Mouse (Mus musculus) lung, embryonic 14.5 days (tissue): ENCODE data around the gene Derl3. TPM values are rescaled to one million over a fixed set of nuclear protein-coding genes. Genes with fewer than 3 reads are reported as not detected.

Experiments used
- ATAC-seq: fragments of 200-750 bp; cut with Nextera tagmentation; 2 replicates; pipeline ENCODE4 v1.8.0; 2017; ENCODE audit warnings: mild to moderate bottlenecking, moderate TSS enrichment, moderate library complexity; ENCODE audit not compliant: insufficient read depth
- DNase-seq: peaks from one replicate; pipeline ENCODE4 v3.0.0-alpha.2; 2015
- H3K27ac ChIP-seq: fragments of 300-500 bp; sonication (generic); 2 replicates; pipeline ENCODE4 v1.5.1; 2014; ENCODE audit warnings: low read depth, mild to moderate bottlenecking, moderate library complexity
- H3K27me3 ChIP-seq: fragments of 300-500 bp; sonication (generic); 2 replicates; pipeline ENCODE4 v1.6.1; 2014; ENCODE audit warnings: low read length, control low read depth; ENCODE audit not compliant: insufficient read depth
- H3K36me3 ChIP-seq: fragments of 300-500 bp; sonication (generic); 2 replicates; pipeline ENCODE4 v1.6.1; 2014; ENCODE audit warnings: control low read depth; ENCODE audit not compliant: insufficient read depth
- H3K4me1 ChIP-seq: fragments of 300-500 bp; sonication (generic); 2 replicates; pipeline ENCODE4 v1.6.1; 2014; ENCODE audit warnings: antibody characterized with exemption, control low read depth; ENCODE audit not compliant: insufficient read depth
- H3K4me2 ChIP-seq: fragments of 300-500 bp; sonication (generic); 2 replicates; pipeline ENCODE4 v1.6.1; 2014; ENCODE audit warnings: mild to moderate bottlenecking
- H3K4me3 ChIP-seq: fragments of 300-500 bp; sonication (generic); 2 replicates; pipeline ENCODE4 v1.5.1; 2014; ENCODE audit warnings: low read depth, low read length
- H3K9ac ChIP-seq: fragments of 300-500 bp; sonication (generic); 2 replicates; pipeline ENCODE4 v1.6.1; 2014
- H3K9me3 ChIP-seq: fragments of 300-500 bp; sonication (generic); 2 replicates; pipeline ENCODE4 v1.6.1; 2016; ENCODE audit warnings: low read depth, low read length, control low read depth
- CTCF ChIP-seq: IDR thresholded peaks from 2 replicates; pipeline ENCODE4 v1.5.1; 2016; ENCODE audit warnings: antibody characterized with exemption, low read depth
- WGBS: fragments of 180-500 bp; shearing (Covaris S2); extraction: QIAGEN DNeasy Blood & Tissue Kit; methylation state at CpG from one replicate; pipeline ENCODE4 v1.1.7; 2014; 5-methylcytosine and 5-hydroxymethylcytosine counted together
- polyA plus RNA-seq: library from polyadenylated mRNA; unstranded; fragments of >200 nt; fragmentation: Nextera tagmentation; extraction: Ambion mirVana; gene quantifications from 2 replicates; pipeline ENCODE4 v1.2.1, GENCODE M21; 2014

The Derl3 gene
- polyA plus RNA-seq, 1 experiment from 2014 or later = 2.0 TPM

DNA sequence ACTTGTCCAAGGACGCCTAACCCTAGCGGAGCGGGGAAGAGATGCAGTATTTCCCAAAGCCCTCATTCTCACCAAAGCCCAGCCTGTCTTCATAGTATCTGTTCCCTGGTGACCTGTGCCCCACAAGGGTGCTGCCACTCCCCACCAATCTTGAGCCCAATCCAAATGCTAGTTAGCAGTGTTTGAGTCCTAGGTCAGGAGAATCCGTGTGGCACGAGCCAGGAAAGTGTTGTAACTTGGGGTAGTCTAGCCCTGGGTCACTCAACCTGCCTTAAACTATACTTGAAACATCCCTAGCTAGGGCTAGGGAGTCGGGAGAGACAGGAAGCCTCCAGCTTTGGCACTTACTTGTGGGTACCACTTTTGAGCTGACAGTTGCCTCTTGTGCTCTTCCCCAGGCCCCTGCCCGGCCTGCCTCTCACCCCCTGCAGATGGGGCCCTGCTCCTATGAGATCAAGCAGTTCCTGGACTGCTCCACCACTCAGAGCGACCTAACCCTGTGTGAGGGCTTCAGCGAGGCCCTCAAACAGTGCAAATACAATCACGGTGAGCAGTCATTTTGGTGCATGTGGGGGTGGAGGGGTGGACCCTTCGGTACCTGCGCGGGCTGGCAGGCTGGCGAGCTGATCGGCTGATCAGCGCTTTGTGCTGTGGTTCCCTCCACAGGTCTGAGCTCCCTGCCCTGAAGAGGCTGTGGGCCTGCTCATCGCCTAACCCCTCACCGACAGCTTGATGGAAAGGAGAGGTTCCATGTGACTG lies 43.9 kb downstream of the Derl3 start:
- H3K4me2 ChIP-seq = peak overlapping the region; percentile 76
- no peaks in the 10 kb centered on the region for H3K9me3 ChIP-seq
- no peaks in the 10 kb centered on the region for H3K36me3 ChIP-seq
- no peak for TF ChIP-seq CTCF
- ATAC-seq = no peak
- WGBS = 40% methylated on average over 18 of the region's 18 CpGs
- H3K27me3 ChIP-seq = peaks cover 18% of the 10 kb centered on the region
- H3K27ac ChIP-seq = peak overlapping the region; percentile 10; the same call in 1 of the 2 replicates
- no peak overlapping the region; the same call in 1 of the 2 replicates for H3K4me3 ChIP-seq
- H3K9ac ChIP-seq = no peak overlapping the region
- no peak for DNase-seq
- peaks cover 7% of the 10 kb centered on the region; the same call in 1 of the 2 replicates for H3K4me1 ChIP-seq

DNA sequence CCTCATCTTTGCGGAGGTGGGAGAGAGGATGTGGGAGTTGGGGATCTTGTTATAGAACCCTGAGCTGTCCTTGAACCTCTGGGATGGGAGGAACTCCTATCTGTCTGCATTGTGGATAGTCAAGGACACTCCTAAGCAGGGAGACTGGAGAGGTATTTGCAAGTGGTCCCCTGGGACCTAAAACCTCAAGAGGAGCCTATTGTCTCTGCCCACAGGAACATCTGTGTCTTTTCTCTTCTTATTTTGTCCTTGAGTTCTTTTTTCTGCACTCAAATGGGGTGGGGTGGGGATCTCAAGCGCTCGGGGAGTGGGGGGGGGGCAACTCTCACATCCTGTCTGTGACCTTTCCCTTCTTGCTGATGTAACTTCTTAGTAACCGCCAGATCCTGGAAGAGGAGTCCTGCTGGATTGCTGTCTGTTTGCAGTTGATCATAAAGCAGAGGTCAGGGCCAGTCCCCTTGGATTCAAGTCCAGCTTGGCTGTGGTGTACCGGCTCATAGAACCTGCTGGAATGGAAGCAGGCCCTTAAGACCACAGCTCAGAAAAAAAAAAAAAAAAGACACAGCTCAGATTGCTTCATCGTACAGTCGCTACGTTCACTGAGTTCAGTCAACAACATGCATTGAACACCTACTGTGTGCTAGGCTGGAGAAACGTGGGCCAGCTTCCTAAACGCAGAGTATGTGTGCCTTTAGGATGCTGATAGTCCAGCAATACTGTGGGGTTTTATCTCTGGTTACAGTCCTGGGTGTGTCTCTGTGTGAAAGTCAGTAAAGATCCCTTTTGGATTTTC lies 44.8 kb downstream of the Derl3 start:
- Histone ChIP-seq H3K36me3 (no peaks in the 10 kb centered on the region), H3K4me1 (peaks cover 3% of the 10 kb centered on the region; the same call in 1 of the 2 replicates), H3K4me3 (no peak overlapping the region), H3K27me3 (peaks cover 18% of the 10 kb centered on the region), H3K9ac (no peak overlapping the region), H3K27ac (no peak overlapping the region), H3K4me2 (0 out of 2 replicates have a peak overlapping the region, but pooled peaks have one; percentile 76), H3K9me3 (no peaks in the 10 kb centered on the region)
- no peak for DNase-seq
- 56% methylated on average over 10 of the region's 10 CpGs for whole genome bisulfite sequencing
- no peak for ATAC-seq
- no peak for TF ChIP-seq CTCF

DNA sequence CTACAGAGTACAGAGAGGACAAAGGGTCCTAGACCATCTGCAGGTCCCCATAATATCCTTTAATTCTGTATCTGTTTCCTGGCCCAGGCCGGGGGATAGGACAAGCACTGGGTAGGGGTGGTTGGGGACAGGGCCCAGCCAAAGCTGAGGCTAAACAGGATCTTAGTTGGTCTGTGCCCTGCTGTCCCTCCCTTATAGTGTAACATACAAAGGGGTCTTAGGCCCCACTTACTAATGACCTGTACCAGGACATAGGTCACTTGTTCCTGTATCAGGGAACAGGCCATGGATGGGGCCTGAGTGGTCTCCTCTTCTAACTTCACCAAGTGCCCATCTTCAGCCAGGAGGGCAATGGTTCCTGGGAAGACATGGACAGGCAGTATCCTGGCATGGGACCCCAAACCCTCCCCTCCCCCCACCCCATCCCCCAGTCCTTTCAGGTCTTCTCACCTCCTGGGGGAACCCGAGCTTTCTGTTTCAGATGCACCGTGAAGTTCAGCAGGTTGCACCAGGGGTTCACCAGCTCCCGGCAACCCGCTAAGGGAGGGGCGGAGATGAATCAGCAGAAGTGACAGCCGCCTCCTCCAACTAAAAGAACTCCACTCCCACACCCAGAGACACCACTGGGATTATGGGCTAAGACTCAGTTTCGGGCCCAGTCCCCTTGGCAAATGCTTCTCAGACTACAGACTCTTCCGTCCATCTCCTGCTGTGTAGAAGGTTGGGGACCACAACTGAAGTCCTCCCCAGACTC lies 46.4 kb downstream of the Derl3 start:
- peaks cover 18% of the 10 kb centered on the region for H3K27me3 ChIP-seq
- H3K9ac ChIP-seq = no peak overlapping the region
- H3K4me2 ChIP-seq = no peak overlapping the region
- DNase-seq (no peak), ATAC-seq (no peak)
- peak overlapping the region; percentile 17; the same call in 1 of the 2 replicates for H3K4me3 ChIP-seq
- H3K27ac ChIP-seq = no peak overlapping the region; the same call in 1 of the 2 replicates
- H3K4me1 ChIP-seq = no peaks in the 10 kb centered on the region; the same call in 1 of the 2 replicates
- no peak for TF ChIP-seq CTCF
- H3K36me3 ChIP-seq = no peaks in the 10 kb centered on the region
- WGBS = 53% methylated on average over 9 of the region's 9 CpGs
- no peaks in the 10 kb centered on the region for H3K9me3 ChIP-seq

DNA sequence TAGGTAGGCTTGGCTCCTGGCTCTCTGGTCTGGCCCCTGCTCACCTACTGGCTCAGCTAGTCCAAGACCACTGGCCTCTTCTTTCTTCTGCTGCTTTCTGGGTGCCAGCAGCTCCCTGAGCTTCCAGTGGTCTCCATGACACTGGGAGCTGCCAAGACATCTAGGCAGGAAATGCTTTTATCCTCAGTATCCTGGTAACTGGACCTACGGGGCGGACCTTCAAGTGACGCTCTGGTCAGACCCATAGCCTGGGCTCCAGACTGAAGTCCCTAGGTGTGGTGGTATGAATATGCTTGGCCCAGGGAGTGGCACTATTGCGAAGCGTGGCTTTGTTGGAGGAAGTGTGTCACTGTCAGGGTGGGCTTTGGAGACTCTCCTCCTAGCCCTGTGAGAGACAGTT lies 47.3 kb downstream of the Derl3 start, which contains the start of gene Gm867:
TSS of gene Gm867 (minus strand) at position 153 of the 400 bp plus-strand sequence.
- DNase-seq (no peak), ATAC-seq (no peak)
- H3K36me3 ChIP-seq = no peaks in the 10 kb centered on the region
- 70% methylated on average over 5 of the region's 5 CpGs for WGBS
- no peaks in the 10 kb centered on the region; the same call in 1 of the 2 replicates for H3K4me1 ChIP-seq
- peak within 1 kb of the TSS; percentile 17; the same call in 1 of the 2 replicates for H3K4me3 ChIP-seq
- H3K4me2 ChIP-seq = no peak within 1 kb of the TSS
- no peak within 1 kb of the TSS for H3K9ac ChIP-seq
- no peaks in the 10 kb centered on the region for H3K9me3 ChIP-seq
- no peak for TF ChIP-seq CTCF
- peaks cover 13% of the 10 kb centered on the region for H3K27me3 ChIP-seq
- H3K27ac ChIP-seq = no peak within 1 kb of the TSS; the same call in 1 of the 2 replicates

DNA sequence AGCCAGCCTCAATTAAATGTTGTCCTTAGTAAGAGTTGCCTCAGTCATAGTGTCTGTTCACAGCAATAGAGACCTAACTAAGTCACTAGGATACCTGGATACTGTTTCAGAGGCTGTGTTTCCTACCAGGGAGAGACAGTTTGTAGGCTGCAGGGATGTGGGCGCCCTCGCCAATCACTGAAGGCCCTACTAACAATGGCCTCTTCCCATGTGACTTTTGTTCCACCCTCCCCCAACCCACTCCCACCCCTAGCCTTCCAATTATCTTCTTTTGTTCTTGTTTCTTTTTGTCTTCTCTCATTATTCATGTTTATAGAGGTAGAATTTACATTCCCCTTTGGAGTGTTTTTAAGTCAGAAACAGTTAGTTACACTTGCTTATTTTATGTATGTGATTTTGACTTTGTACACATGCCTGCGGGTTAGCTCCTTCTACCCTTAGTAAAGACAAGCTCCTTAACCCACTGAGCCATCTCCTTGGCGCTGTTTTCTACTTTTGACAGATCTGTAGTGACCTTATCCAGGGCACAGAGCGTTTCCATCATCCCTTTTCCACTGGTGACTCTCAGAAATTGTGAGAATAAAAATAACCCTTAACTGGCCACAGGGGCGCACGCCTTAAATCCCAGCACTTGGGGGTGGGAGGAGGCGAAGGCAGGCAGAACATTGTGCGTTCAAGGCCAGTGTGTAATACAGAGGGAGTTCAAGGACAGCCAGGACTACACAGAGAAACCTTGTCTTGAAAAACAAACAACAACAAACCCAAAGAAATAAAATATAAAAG lies 48.0 kb downstream of the Derl3 start:
- no peaks in the 10 kb centered on the region for H3K36me3 ChIP-seq
- peaks cover 6% of the 10 kb centered on the region for H3K27me3 ChIP-seq
- DNase-seq (no peak), ATAC-seq (no peak)
- H3K27ac ChIP-seq = no peak overlapping the region
- H3K4me1 ChIP-seq = no peaks in the 10 kb centered on the region; the same call in 1 of the 2 replicates
- no peaks in the 10 kb centered on the region for H3K9me3 ChIP-seq
- no peak for TF ChIP-seq CTCF
- no peak overlapping the region for H3K4me3 ChIP-seq
- no peak overlapping the region for H3K4me2 ChIP-seq
- WGBS = 68% methylated on average over 9 of the region's 9 CpGs
- H3K9ac ChIP-seq = no peak overlapping the region
